Mouse (Mus musculus) adrenal gland, adult 8-10 months (tissue): ENCODE results near the gene Dnali1. TPM values are rescaled to one million over a fixed set of nuclear protein-coding genes. Genes with fewer than 3 reads are reported as not detected.
A peak's percentile ranks its signal among the peaks of the same experiment; 100 is the strongest.

ENCODE experiments used
- DNase-seq: peaks from one replicate; pipeline ENCODE4 v3.0.0; 2022
- total RNA-seq, 4 experiments: library from RNA; stranded (reverse); gene quantifications; 2 replicates each; pipeline ENCODE4 v1.2.4; 2022

The Dnali1 gene
- total RNA-seq, 4 experiments from 2014 or later = 0.13 to 0.14 TPM; not detected in 2

GRCm38 (mm10) chr4:125029891-125030614 lies 35.5 kb downstream of the Dnali1 start:
- DNase-seq = peak; percentile 91

DNA sequence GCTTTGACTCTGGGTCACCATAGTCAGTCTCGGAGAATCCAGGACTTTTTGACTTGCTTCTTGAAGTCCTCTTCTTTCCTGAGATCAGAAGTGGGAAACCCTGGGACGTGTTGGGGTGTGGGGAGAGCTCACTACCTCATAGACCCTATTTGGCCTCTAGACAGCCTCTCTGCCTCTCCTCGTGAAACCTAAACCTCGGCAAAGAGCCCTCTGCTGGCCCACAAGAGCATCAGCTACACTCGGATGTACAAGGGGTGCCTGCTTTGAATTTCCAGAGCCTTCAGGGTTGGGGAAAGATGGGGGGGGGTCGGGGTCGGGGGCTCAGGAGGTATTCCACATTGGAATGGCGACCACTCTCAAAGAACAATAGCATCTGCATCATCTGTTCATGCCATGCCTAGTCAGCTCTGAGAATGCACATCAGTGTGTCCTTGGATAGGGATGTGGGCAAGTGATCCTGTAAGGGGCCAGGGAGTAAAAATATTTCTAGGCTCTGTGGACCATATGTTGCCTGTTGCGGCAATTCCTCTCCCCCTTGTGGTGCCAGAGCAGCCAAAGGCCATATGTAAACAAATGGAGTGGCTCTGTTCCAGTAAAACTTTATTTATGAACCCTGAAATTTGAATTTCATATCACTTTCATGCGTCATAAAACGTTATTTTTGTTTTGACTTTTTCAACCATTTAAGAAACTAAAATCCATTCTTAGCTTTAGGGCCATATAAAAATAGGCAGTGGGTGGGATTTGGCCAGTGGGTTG lies 44.5 kb downstream of the Dnali1 start:
- DNase-seq = no peak

- peak; percentile 78 for DNase-seq
Observed at GRCm38 (mm10) chr4:125017431-125017830, 48.1 kb downstream of the Dnali1 start.

GRCm38 (mm10) chr4:125015806-125016635 lies 49.5 kb downstream of the Dnali1 start, which contains the start of gene Gnl2:
Gene Gnl2, plus strand, starts transcription at chr4:125016585.
- no peak for DNase-seq

GRCm38 (mm10) chr4:125008712-125009111 lies 56.8 kb downstream of the Dnali1 start:
- no peak for DNase-seq

DNA sequence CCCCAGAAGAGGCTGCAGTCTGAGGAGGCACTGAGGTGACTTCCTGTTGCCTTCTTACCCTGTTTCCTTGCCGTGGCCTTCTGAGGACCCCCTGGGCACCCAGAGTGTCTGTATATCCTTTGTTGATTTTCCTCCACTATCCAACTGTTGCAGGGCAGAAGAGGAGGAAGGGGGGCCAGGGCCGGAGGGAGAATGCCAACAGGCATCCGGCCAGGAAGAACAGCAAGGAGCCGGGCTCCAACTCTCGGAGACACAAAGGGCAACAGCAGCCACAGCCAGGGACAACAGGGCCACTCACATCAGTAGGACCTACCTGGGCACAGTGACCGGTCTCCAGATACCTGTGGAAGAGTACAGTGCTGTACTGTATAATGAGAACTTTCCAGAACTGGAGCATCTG lies 57.3 kb downstream of the Dnali1 start:
- no peak for DNase-seq

- no peak for DNase-seq
Observed at GRCm38 (mm10) chr4:125007460-125007859, 58.0 kb downstream of the Dnali1 start.

Other genes starting within 250 kb of the Dnali1 start
- 10 to 100 TPM; 40.9 to 53.4 (median 43.2) TPM for gene Yrdc, start 215.0 kb downstream of the Dnali1 start, total RNA-seq
- 10 to 100 TPM; 45.1 to 51.4 (median 49.2) TPM for gene 1110065P20Rik, start 214.5 kb downstream of the Dnali1 start, total RNA-seq
- 1 to 10 TPM; 6.4 to 7.2 (median 6.8) TPM for gene Maneal, start 203.5 kb downstream of the Dnali1 start, total RNA-seq
- gene Epha10, start 184.8 kb downstream of the Dnali1 start, total RNA-seq = 1 to 10 TPM; 2.9 to 4.3 (median 3.8) TPM
- gene 9930104L06Rik, start 128.7 kb downstream of the Dnali1 start, total RNA-seq = 10 to 100 TPM; 13.8 to 22.7 (median 21.0) TPM
- 1 to 10 TPM; 1.9 to 3.2 (median 2.2) TPM for gene Cdca8, start 126.4 kb downstream of the Dnali1 start, total RNA-seq
- 1 to 10 TPM; 4.4 to 6.3 (median 6.0) TPM for gene Rspo1, start 79.3 kb downstream of the Dnali1 start, total RNA-seq
- 10 to 100 TPM; 40.2 to 71.5 (median 55.5) TPM for gene Gnl2, start 49.1 kb downstream of the Dnali1 start, total RNA-seq
- gene Snip1, start 969 bp upstream of the Dnali1 start, total RNA-seq = 10 to 100 TPM; 17.2 to 20.1 (median 19.5) TPM
- 10 to 100 TPM; 24.8 to 35.4 (median 32.6) TPM for gene Meaf6, start 19.4 kb upstream of the Dnali1 start, total RNA-seq
- gene Zc3h12a, start 62.1 kb upstream of the Dnali1 start, total RNA-seq = 10 to 100 TPM in 1 of 4 experiments, 1 to 10 TPM in 3; 7.2 to 10.2 (median 8.1) TPM